Mouse (Mus musculus) spleen, adult 2 months (tissue): ENCODE measurements around the gene Aldh3b1. TPM values are rescaled to one million over a fixed set of nuclear protein-coding genes. Genes with fewer than 3 reads are reported as not detected.

Source experiments
- DNase-seq, 2 experiments: peaks; one replicate each; pipeline versions ENCODE4 v3.0.0 to v3.0.0-alpha.2; 2012 to 2021; ENCODE audit warnings: low spot score in 2 of 2, low read depth in 1 of 2
- H3K27ac ChIP-seq: fragments of 200-500 bp; 2 replicates; pipeline ENCODE4 v1.5.1; 2012; ENCODE audit warnings: low read length, inconsistent platforms; ENCODE audit not compliant: insufficient read depth
- H3K27me3 ChIP-seq: fragments of 200-500 bp; 2 replicates; pipeline ENCODE4 v1.6.1; 2012; ENCODE audit warnings: mild to moderate bottlenecking, moderate library complexity, low read length, inconsistent platforms; ENCODE audit not compliant: control insufficient read depth, insufficient read depth
- H3K36me3 ChIP-seq: fragments of 200-500 bp; 2 replicates; pipeline ENCODE4 v1.6.1; 2012; ENCODE audit warnings: mild to moderate bottlenecking, low read length, inconsistent platforms; ENCODE audit not compliant: control insufficient read depth, insufficient read depth
- H3K4me1 ChIP-seq: fragments of 200-500 bp; 2 replicates; pipeline ENCODE4 v1.6.1; 2011; ENCODE audit warnings: inconsistent platforms; ENCODE audit not compliant: control insufficient read depth, insufficient read depth, insufficient read length
- H3K4me3 ChIP-seq: fragments of 200-500 bp; 2 replicates; pipeline ENCODE4 v1.5.1; 2011; ENCODE audit warnings: mild to moderate bottlenecking, inconsistent platforms; ENCODE audit not compliant: insufficient read depth, insufficient read length; ENCODE audit errors: extremely low read depth
- CTCF ChIP-seq: fragments of 200-500 bp; IDR thresholded peaks from 2 replicates; pipeline ENCODE4 v1.5.1; 2011; ENCODE audit warnings: mild to moderate bottlenecking, inconsistent platforms; ENCODE audit not compliant: insufficient read depth, insufficient read length, insufficient replicate concordance; ENCODE audit errors: extremely low read depth
- POLR2A ChIP-seq: fragments of 200-500 bp; IDR thresholded peaks from 2 replicates; pipeline ENCODE4 v1.6.1; 2011; ENCODE audit warnings: low read depth, low read length, inconsistent platforms
- WGBS: fragments of 180-500 bp; shearing (Covaris S2); methylation state at CpG from one replicate; pipeline ENCODE4 v1.1.7; 2018; 5-methylcytosine and 5-hydroxymethylcytosine counted together
- polyA plus RNA-seq: library from polyadenylated mRNA; depleted of rRNA; stranded (reverse); fragments of >200 nt; gene quantifications from 2 replicates; pipeline ENCODE4 v1.2.3, GENCODE M21; 2012

The Aldh3b1 gene
- polyA plus RNA-seq, 1 experiment, result 24.6 TPM

DNA sequence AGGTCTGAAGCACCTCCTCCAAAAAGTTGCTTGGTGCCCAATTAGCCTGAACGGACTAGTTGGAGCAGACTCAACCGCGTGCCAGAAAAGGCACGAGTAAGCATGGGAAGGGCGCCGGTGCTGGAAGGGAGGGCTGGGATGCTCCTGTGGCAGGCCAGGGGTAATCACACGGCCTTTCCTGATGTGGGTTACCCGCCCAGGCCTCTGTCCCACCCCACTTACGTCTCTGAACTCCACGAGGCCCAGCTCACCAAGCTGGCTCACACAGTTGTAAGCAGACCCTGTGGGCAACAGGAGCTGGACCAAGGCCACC, 25.3 kb downstream of the Aldh3b1 start:
- WGBS, result 85% methylated on average over 10 of the region's 10 CpGs
- Histone ChIP-seq H3K27ac (no peak overlapping the region), H3K4me1 (peaks cover 21% of the 10 kb centered on the region), H3K4me3 (no peak overlapping the region), H3K36me3 (peaks cover 40% of the 10 kb centered on the region), H3K27me3 (no peaks in the 10 kb centered on the region)
- TF ChIP-seq POLR2A (no peak), CTCF (no peak)
- no peak for DNase-seq

GRCm38 (mm10) chr19:3903648-3904362, 25.8 kb downstream of the Aldh3b1 start:
- Histone ChIP-seq H3K27me3 (no peaks in the 10 kb centered on the region), H3K36me3 (peaks cover 35% of the 10 kb centered on the region), H3K4me3 (no peak overlapping the region), H3K4me1 (peaks cover 22% of the 10 kb centered on the region), H3K27ac (no peak overlapping the region)
- WGBS, result 90% methylated on average over 25 of the region's 25 CpGs
- DNase-seq, result no peak
- TF ChIP-seq CTCF (no peak), POLR2A (no peak)

DNA sequence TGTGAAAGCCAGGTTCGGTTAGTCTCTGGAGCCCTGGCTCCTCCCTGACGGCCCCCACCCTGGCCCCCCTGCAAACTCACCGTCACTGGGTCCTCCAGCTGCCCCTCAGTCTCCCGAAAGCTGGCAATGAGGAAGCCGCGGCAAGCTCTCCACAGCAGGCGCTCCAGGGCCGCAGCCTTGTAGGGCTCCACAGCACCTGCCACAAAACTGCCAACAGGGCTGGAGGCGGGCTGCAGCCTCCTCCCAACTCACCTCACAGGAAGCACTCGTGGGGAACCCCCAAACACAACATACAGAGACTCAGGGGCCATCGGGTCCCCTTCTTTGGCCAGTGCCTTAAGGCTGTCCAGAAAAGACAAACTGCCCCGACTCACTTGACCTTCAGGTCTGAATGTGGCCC, 26.6 kb downstream of the Aldh3b1 start:
- TF ChIP-seq CTCF (no peak), POLR2A (no peak)
- no peaks in the 10 kb centered on the region for H3K27me3 ChIP-seq
- DNase-seq, result no peak
- H3K27ac ChIP-seq, result no peak overlapping the region
- WGBS, result 40% methylated on average over 12 of the region's 12 CpGs
- H3K36me3 ChIP-seq, result peaks cover 33% of the 10 kb centered on the region
- H3K4me1 ChIP-seq, result peaks cover 24% of the 10 kb centered on the region
- no peak overlapping the region for H3K4me3 ChIP-seq

DNA sequence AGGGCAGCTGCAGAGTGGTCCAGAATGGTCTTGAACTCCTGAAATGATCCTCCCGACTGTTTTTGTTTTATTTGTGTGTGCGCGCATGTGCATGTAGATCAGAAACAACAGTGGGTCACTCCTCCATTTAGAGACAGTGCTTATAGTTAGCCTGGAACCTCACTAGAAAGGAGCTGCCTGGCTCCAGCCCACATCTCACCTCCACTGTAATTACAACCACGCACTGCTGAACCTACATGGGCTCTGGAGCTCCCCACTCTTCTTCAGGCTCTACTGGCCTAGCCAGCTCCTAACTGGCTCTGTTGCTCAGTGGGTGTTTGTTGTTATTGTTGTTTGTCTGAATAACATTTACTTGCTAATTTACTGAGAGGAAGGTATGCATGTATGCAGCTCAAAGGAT, 30.0 kb downstream of the Aldh3b1 start:
- no peaks in the 10 kb centered on the region for H3K27me3 ChIP-seq
- H3K27ac ChIP-seq, result no peak overlapping the region
- DNase-seq, result no peak
- H3K4me3 ChIP-seq, result no peak overlapping the region
- H3K36me3 ChIP-seq, result peaks cover 62% of the 10 kb centered on the region
- 93% methylated on average over 4 of the region's 4 CpGs for WGBS
- peaks cover 13% of the 10 kb centered on the region for H3K4me1 ChIP-seq
- TF ChIP-seq CTCF (no peak), POLR2A (no peak)

GRCm38 (mm10) chr19:3898952-3899351, 30.7 kb downstream of the Aldh3b1 start:
- Histone ChIP-seq H3K27me3 (no peaks in the 10 kb centered on the region), H3K27ac (no peak overlapping the region), H3K4me3 (no peak overlapping the region), H3K36me3 (peaks cover 61% of the 10 kb centered on the region), H3K4me1 (peaks cover 13% of the 10 kb centered on the region)
- no peak for TF ChIP-seq POLR2A
- TF ChIP-seq CTCF, result no peak
- 43% methylated on average over 7 of the region's 7 CpGs for WGBS
- peak in 1 of 2 experiments; percentile 41 for DNase-seq

GRCm38 (mm10) chr19:3897557-3897956, 32.1 kb downstream of the Aldh3b1 start:
- no peak for DNase-seq
- Histone ChIP-seq H3K4me1 (peaks cover 4% of the 10 kb centered on the region; the same call in 1 of the 2 replicates), H3K27ac (no peak overlapping the region), H3K27me3 (no peaks in the 10 kb centered on the region), H3K4me3 (no peak overlapping the region), H3K36me3 (peaks cover 52% of the 10 kb centered on the region)
- no peak for TF ChIP-seq POLR2A
- TF ChIP-seq CTCF, result no peak
- 91% methylated on average over 5 of the region's 5 CpGs for WGBS

- peaks cover 3% of the 10 kb centered on the region; the same call in 1 of the 2 replicates for H3K4me1 ChIP-seq
- H3K27me3 ChIP-seq, result no peaks in the 10 kb centered on the region
- H3K36me3 ChIP-seq, result peaks cover 43% of the 10 kb centered on the region
- DNase-seq, result no peak
- no peak overlapping the region for H3K4me3 ChIP-seq
- 96% methylated on average over 10 of the region's 10 CpGs for WGBS
- no peak overlapping the region for H3K27ac ChIP-seq
- TF ChIP-seq POLR2A, result no peak
- no peak for TF ChIP-seq CTCF
These were observed 33.4 kb downstream of the Aldh3b1 start for GRCm38 (mm10) chr19:3896208-3896607.
